Mouse (Mus musculus) neural tube, embryonic 15.5 days (tissue): ENCODE data around the gene Sgpp2. TPM values are rescaled to one million over a fixed set of nuclear protein-coding genes. Genes with fewer than 3 reads are reported as not detected.
A peak's percentile ranks its signal among the peaks of the same experiment; 100 is the strongest.

Experiments used
- ATAC-seq: fragments of 200-750 bp; cut with Nextera tagmentation; 2 replicates; pipeline ENCODE4 v1.8.0; 2017; ENCODE audit warnings: mild to moderate bottlenecking, moderate TSS enrichment, moderate library complexity; ENCODE audit not compliant: low FRiP score
- H3K27ac ChIP-seq: fragments of 300-500 bp; sonication (generic); replicated peaks from 2 replicates; pipeline ENCODE4 v1.5.1; 2015; ENCODE audit warnings: mild to moderate bottlenecking, inconsistent platforms
- H3K27me3 ChIP-seq: fragments of 300-500 bp; sonication (generic); replicated peaks from 2 replicates; pipeline ENCODE4 v1.6.1; 2015; ENCODE audit warnings: inconsistent platforms
- H3K36me3 ChIP-seq: fragments of 300-500 bp; sonication (generic); 2 replicates; pipeline ENCODE4 v1.6.1; 2015; ENCODE audit warnings: inconsistent platforms
- H3K4me1 ChIP-seq: fragments of 300-500 bp; sonication (generic); 2 replicates; pipeline ENCODE4 v1.6.1; 2015; ENCODE audit warnings: inconsistent platforms
- H3K4me2 ChIP-seq: fragments of 300-500 bp; sonication (generic); 2 replicates; pipeline ENCODE4 v1.6.1; 2015; ENCODE audit warnings: inconsistent platforms, mild to moderate bottlenecking, moderate library complexity
- H3K4me3 ChIP-seq: fragments of 300-500 bp; sonication (generic); replicated peaks from 2 replicates; pipeline ENCODE4 v1.5.1; 2015; ENCODE audit warnings: mild to moderate bottlenecking, inconsistent platforms
- H3K9ac ChIP-seq: fragments of 300-500 bp; sonication (generic); replicated peaks from 2 replicates; pipeline ENCODE4 v1.6.1; 2015; ENCODE audit warnings: mild to moderate bottlenecking, inconsistent platforms
- H3K9me3 ChIP-seq: fragments of 300-500 bp; sonication (generic); replicated peaks from 2 replicates; pipeline ENCODE4 v1.6.1; 2016; ENCODE audit warnings: inconsistent platforms
- WGBS: fragments of 180-500 bp; shearing (Covaris S2); methylation state at CpG from one replicate; pipeline ENCODE4 v1.1.7; 2015; ENCODE audit warnings: mixed read lengths; 5-methylcytosine and 5-hydroxymethylcytosine counted together
- polyA plus RNA-seq: library from polyadenylated mRNA; unstranded; fragments of >200 nt; fragmentation: Nextera tagmentation; extraction: Ambion mirVana; gene quantifications from 2 replicates; pipeline ENCODE4 v1.2.1, GENCODE M21; 2015

Sgpp2 gene
- polyA plus RNA-seq, 1 experiment from 2014 or later: 1.8 TPM

DNA sequence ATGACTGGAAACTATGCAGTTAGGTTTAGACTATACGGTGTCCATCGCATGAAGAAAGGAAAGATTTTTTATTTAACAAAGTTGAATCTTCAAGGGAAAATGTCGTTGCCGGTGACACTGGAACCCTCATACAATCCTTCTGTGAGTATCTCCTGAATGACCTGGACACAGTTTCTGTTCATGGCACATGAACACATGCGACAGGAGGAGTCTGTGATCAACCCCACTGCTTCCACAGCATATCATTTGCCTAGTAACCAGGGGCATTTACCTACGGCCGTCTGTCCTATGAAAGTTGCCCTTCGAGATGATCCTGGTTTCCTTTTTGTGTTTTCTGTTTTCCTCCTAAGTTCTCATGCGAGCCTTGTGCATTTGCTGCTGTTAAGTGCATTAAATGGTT, 123.3 kb downstream of the Sgpp2 start:
- no peaks in the 10 kb centered on the region for H3K36me3 ChIP-seq
- ATAC-seq: no peak
- H3K4me2 ChIP-seq: no peak overlapping the region
- H3K27me3 ChIP-seq: no peaks in the 10 kb centered on the region
- no peak overlapping the region for H3K27ac ChIP-seq
- no peak overlapping the region for H3K4me3 ChIP-seq
- H3K4me1 ChIP-seq: no peaks in the 10 kb centered on the region
- no peak overlapping the region for H3K9ac ChIP-seq
- H3K9me3 ChIP-seq: no peaks in the 10 kb centered on the region
- 92% methylated on average over 9 of the region's 9 CpGs for WGBS

GRCm38 (mm10) chr1:78435967-78436366, 125.8 kb downstream of the Sgpp2 start:
- Histone ChIP-seq H3K36me3 (peaks cover 3% of the 10 kb centered on the region; the same call in 1 of the 2 replicates), H3K27me3 (no peaks in the 10 kb centered on the region), H3K9ac (no peak overlapping the region), H3K4me1 (no peaks in the 10 kb centered on the region), H3K9me3 (no peaks in the 10 kb centered on the region), H3K4me3 (no peak overlapping the region), H3K27ac (no peak overlapping the region), H3K4me2 (no peak overlapping the region)
- WGBS: 70% methylated on average over 2 of the region's 2 CpGs
- no peak for ATAC-seq

DNA sequence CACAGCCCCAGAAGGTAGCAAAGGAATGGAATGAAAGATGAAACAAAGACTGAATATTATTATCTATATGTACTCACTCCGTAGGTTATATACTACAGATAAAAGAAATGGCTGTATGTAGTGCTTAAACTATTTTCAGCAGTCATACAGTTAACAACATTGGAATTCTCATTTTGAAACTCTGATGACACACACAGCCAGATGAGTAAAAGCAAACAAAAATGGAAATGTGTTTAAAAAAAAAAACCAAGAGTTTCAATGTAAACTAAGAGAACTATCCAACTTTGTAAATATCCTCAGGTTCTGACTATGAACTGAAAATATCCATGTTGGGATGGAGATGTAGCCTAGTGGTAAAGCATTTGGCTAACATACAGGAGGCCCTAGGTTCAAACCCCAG, 126.3 kb downstream of the Sgpp2 start:
- no peak overlapping the region for H3K9ac ChIP-seq
- H3K9me3 ChIP-seq: no peaks in the 10 kb centered on the region
- peaks cover 4% of the 10 kb centered on the region for H3K36me3 ChIP-seq
- no peak for ATAC-seq
- H3K4me3 ChIP-seq: no peak overlapping the region
- H3K27me3 ChIP-seq: no peaks in the 10 kb centered on the region
- no peak overlapping the region for H3K27ac ChIP-seq
- H3K4me2 ChIP-seq: no peak overlapping the region
- 98% methylated on average over 1 of the region's 1 CpGs for WGBS
- no peaks in the 10 kb centered on the region for H3K4me1 ChIP-seq

DNA sequence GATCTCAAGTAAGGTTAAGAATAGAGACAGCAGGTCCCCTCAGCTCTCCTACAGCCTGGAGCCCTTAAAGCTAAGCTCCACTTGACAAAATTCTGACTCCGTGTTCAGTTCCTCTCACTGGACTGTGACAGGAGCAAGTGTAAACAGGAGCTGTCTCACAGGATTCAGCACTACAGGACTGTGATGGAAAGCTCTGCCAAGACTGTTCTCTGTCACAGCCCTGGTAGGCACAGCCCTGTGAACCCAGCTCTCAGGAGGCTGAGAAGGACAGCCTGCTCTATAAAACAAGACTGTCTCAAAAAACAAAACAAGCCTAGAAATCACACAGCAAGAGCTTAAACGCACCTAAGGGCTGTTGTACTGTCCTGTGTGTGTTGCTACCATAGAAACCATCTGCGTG, 127.0 kb downstream of the Sgpp2 start:
- Histone ChIP-seq H3K9me3 (no peaks in the 10 kb centered on the region), H3K4me2 (no peak overlapping the region), H3K36me3 (peaks cover 8% of the 10 kb centered on the region), H3K27me3 (no peaks in the 10 kb centered on the region), H3K4me3 (no peak overlapping the region), H3K27ac (no peak overlapping the region), H3K4me1 (no peaks in the 10 kb centered on the region), H3K9ac (no peak overlapping the region)
- WGBS: 71% methylated on average over 3 of the region's 3 CpGs
- ATAC-seq: no peak

GRCm38 (mm10) chr1:78440716-78441115, 130.6 kb downstream of the Sgpp2 start:
- H3K27ac ChIP-seq: no peak overlapping the region

DNA sequence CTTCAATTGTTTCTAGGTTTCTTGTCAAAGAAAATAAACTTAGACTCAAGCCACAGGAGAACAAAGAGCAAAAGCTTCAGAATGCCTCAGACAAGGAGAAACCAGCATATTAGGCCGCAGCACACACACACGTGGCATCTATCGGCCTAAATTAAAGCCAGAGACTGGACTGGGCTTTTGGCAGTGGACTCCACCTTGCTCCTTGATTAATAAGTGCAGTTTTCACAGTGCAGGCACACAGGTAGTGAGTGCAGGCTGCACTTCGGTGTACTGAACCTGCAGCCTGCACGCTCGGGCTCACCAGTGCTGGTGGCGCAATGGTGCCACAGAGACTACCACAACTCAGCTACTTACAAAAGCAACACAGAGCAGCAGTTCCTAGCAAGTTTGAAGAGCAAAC, 132.9 kb downstream of the Sgpp2 start:
- Histone ChIP-seq H3K36me3 (peaks cover 20% of the 10 kb centered on the region), H3K4me2 (no peak overlapping the region), H3K9ac (no peak overlapping the region), H3K27ac (no peak overlapping the region), H3K27me3 (no peaks in the 10 kb centered on the region), H3K9me3 (no peaks in the 10 kb centered on the region), H3K4me3 (no peak overlapping the region), H3K4me1 (no peaks in the 10 kb centered on the region)
- WGBS: 91% methylated on average over 7 of the region's 7 CpGs
- ATAC-seq: no peak

More at GRCm38 (mm10) chr1:78440716-78441115, 130.6 kb downstream of the Sgpp2 start:
- Histone ChIP-seq H3K9ac (no peak overlapping the region), H3K4me3 (no peak overlapping the region), H3K4me1 (no peaks in the 10 kb centered on the region), H3K4me2 (no peak overlapping the region), H3K27me3 (no peaks in the 10 kb centered on the region), H3K9me3 (no peaks in the 10 kb centered on the region), H3K36me3 (peaks cover 19% of the 10 kb centered on the region)
- WGBS: 92% methylated on average over 8 of the region's 8 CpGs
- no peak for ATAC-seq

- no peak for ATAC-seq
- Histone ChIP-seq H3K4me1 (0 out of 2 replicates have a peak, but pooled peaks cover 4% of the 10 kb centered on the region), H3K27me3 (no peaks in the 10 kb centered on the region), H3K4me3 (no peak overlapping the region), H3K4me2 (no peak overlapping the region), H3K9ac (no peak overlapping the region), H3K9me3 (no peaks in the 10 kb centered on the region), H3K36me3 (peaks cover 36% of the 10 kb centered on the region), H3K27ac (no peak overlapping the region)
- WGBS: 88% methylated on average over 8 of the region's 8 CpGs
Observed at GRCm38 (mm10) chr1:78446232-78446631, 136.1 kb downstream of the Sgpp2 start.

GRCm38 (mm10) chr1:78446742-78447141, 136.6 kb downstream of the Sgpp2 start:
- Histone ChIP-seq H3K9ac (no peak overlapping the region), H3K36me3 (peaks cover 37% of the 10 kb centered on the region), H3K27ac (no peak overlapping the region), H3K27me3 (no peaks in the 10 kb centered on the region), H3K4me2 (no peak overlapping the region), H3K4me3 (no peak overlapping the region), H3K4me1 (0 out of 2 replicates have a peak, but pooled peaks cover 4% of the 10 kb centered on the region), H3K9me3 (no peaks in the 10 kb centered on the region)
- 95% methylated on average over 6 of the region's 6 CpGs for WGBS
- no peak for ATAC-seq

DNA sequence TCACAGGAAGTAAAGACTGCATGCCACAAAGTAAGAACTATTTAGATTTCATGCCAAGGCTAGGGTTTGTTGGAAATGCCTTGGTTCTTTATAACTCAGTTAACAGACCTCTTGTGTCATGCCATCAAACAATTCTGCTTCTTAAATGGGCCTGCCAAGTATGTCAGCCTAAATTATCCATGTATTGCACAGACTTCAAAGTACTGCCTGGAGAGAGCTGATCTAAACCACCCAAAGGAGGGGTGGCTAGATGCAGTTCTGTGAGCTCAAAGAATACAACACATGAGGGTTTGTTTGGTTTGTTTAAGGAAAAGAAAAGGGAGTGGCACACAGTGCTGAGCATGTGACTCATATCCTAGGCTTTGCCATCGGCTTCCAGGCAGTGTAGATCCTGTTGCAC, 137.9 kb downstream of the Sgpp2 start:
- WGBS: 65% methylated on average over 1 of the region's 1 CpGs
- ATAC-seq: no peak

DNA sequence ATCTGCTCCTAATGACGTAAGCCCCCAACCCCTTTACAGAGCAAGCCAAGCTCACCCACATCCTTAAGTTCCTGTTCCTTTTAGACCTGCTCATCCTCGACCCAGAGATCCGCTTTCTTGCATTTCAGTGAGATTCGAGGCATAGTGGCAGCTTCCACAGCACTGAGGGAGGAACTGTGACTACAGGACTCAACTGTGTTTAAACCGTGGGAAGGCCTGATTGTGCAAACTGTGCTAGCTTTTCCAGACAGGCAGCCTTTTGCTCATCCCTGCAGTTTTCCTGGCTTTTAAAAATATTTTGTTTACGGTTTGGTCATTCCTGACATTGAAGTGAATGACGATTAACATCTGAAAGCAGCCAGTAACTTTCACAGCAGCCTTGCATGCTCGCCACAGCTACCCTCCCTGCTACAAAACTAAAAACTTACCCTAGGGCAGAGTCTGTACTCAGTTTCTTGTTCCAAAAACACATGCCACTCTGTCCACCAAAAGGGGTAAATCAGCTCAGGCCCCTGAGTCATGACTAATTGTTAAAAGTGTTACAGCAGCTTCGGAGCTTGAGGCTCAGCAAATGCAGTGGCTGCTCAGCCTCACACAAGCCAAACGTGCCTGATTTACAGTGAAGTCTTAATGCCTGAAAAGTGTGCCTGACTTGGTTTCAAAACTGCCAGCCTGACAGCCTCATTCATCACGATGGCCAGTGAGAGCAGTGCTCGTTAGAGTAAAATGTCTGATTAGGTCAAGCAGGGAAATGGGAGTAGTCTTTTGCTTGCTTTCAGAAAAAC, 141.1 kb downstream of the Sgpp2 start:
- Histone ChIP-seq H3K4me3 (no peak overlapping the region), H3K9me3 (no peaks in the 10 kb centered on the region), H3K36me3 (peaks cover 51% of the 10 kb centered on the region), H3K27me3 (no peaks in the 10 kb centered on the region), H3K9ac (no peak overlapping the region), H3K4me2 (no peak overlapping the region), H3K27ac (0 out of 2 replicates have a peak overlapping the region, but pooled peaks have one; percentile 2), H3K4me1 (0 out of 2 replicates have a peak, but pooled peaks cover 4% of the 10 kb centered on the region)
- ATAC-seq: no peak
- WGBS: 57% methylated on average over 12 of the region's 12 CpGs

More for the DNA sequence above, 137.9 kb downstream of the Sgpp2 start:
- Histone ChIP-seq H3K9me3 (no peaks in the 10 kb centered on the region), H3K4me2 (no peak overlapping the region), H3K4me1 (0 out of 2 replicates have a peak, but pooled peaks cover 4% of the 10 kb centered on the region), H3K27me3 (no peaks in the 10 kb centered on the region), H3K36me3 (peaks cover 37% of the 10 kb centered on the region), H3K9ac (no peak overlapping the region), H3K27ac (no peak overlapping the region), H3K4me3 (no peak overlapping the region)

DNA sequence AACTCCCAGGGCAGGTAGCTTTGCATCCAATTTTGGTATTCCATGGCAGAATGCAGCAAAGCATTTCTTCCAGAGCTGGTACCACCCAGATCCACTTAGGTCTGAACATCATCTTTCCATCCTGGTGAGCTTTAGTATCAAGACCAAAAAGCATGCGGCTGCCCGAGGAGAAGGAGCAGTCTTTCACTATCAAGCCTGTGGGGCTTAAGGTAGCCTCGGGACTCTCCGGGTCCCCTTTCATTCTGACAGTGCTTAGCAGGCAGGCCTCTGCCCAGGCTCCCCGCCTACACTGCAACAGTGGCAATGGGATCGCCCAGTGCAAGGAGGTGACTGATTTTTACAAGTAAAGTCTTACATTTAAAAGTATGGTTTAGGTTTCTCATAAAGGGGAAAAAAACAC, 142.4 kb downstream of the Sgpp2 start:
- no peak for ATAC-seq
- no peaks in the 10 kb centered on the region for H3K27me3 ChIP-seq
- no peak overlapping the region for H3K27ac ChIP-seq
- no peak overlapping the region for H3K4me2 ChIP-seq
- WGBS: 94% methylated on average over 6 of the region's 6 CpGs
- H3K9ac ChIP-seq: no peak overlapping the region
- H3K4me3 ChIP-seq: no peak overlapping the region
- 0 out of 2 replicates have a peak, but pooled peaks cover 4% of the 10 kb centered on the region for H3K4me1 ChIP-seq
- peaks cover 55% of the 10 kb centered on the region for H3K36me3 ChIP-seq
- H3K9me3 ChIP-seq: no peaks in the 10 kb centered on the region

- Histone ChIP-seq H3K4me1 (0 out of 2 replicates have a peak, but pooled peaks cover 4% of the 10 kb centered on the region), H3K4me2 (no peak overlapping the region), H3K36me3 (peaks cover 58% of the 10 kb centered on the region), H3K9ac (no peak overlapping the region), H3K27ac (no peak overlapping the region), H3K4me3 (no peak overlapping the region), H3K9me3 (no peaks in the 10 kb centered on the region), H3K27me3 (no peaks in the 10 kb centered on the region)
- no peak for ATAC-seq
- WGBS: 93% methylated on average over 8 of the region's 8 CpGs
Observed at GRCm38 (mm10) chr1:78453886-78454285, 143.7 kb downstream of the Sgpp2 start.
